Mouse (Mus musculus): ENCODE measurements around the gene Slc27a1.

DNA sequence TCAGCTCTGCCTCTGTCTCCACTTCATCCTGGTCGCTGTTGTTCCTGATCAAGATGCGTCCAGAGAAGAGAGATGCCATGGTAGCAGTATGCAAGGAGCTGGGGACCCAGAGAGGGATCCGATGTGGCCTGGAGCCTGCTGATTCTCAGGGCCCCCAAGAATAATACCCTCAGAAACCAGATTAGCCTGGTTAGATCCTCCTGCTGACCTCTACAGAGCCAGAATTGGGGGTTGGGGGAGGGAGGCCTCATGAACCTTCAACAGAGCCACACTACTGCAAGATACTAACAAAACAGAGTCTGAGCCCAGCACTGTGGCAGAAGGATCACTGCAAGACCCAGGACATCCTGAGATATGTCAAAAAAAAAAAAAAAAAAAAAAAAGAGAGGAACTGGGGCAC, 2.2 kb upstream of the Slc27a1 start, which contains the start of gene Nxnl1:
- TF ChIP-seq POLR2A (IDR thresholded peaks at IDR 0.05; ENCODE audit: insufficient read depth, low read length) (no peak), CTCF (IDR thresholded peaks at IDR 0.05; ENCODE audit: low read depth, low read length) (no peak)
